Mouse (Mus musculus) neural tube, embryonic 15.5 days (tissue): ENCODE results near the gene Rnf212b. TPM values are rescaled to one million over a fixed set of nuclear protein-coding genes. Genes with fewer than 3 reads are reported as not detected.

Experiments
- ATAC-seq: fragments of 200-750 bp; cut with Nextera tagmentation; 2 replicates; pipeline ENCODE4 v1.8.0; 2017; ENCODE audit warnings: mild to moderate bottlenecking, moderate TSS enrichment, moderate library complexity; ENCODE audit not compliant: low FRiP score
- H3K27ac ChIP-seq: fragments of 300-500 bp; sonication (generic); replicated peaks from 2 replicates; pipeline ENCODE4 v1.5.1; 2015; ENCODE audit warnings: mild to moderate bottlenecking, inconsistent platforms
- H3K27me3 ChIP-seq: fragments of 300-500 bp; sonication (generic); replicated peaks from 2 replicates; pipeline ENCODE4 v1.6.1; 2015; ENCODE audit warnings: inconsistent platforms
- H3K36me3 ChIP-seq: fragments of 300-500 bp; sonication (generic); 2 replicates; pipeline ENCODE4 v1.6.1; 2015; ENCODE audit warnings: inconsistent platforms
- H3K4me1 ChIP-seq: fragments of 300-500 bp; sonication (generic); 2 replicates; pipeline ENCODE4 v1.6.1; 2015; ENCODE audit warnings: inconsistent platforms
- H3K4me2 ChIP-seq: fragments of 300-500 bp; sonication (generic); 2 replicates; pipeline ENCODE4 v1.6.1; 2015; ENCODE audit warnings: inconsistent platforms, mild to moderate bottlenecking, moderate library complexity
- H3K4me3 ChIP-seq: fragments of 300-500 bp; sonication (generic); replicated peaks from 2 replicates; pipeline ENCODE4 v1.5.1; 2015; ENCODE audit warnings: mild to moderate bottlenecking, inconsistent platforms
- H3K9ac ChIP-seq: fragments of 300-500 bp; sonication (generic); replicated peaks from 2 replicates; pipeline ENCODE4 v1.6.1; 2015; ENCODE audit warnings: mild to moderate bottlenecking, inconsistent platforms
- H3K9me3 ChIP-seq: fragments of 300-500 bp; sonication (generic); replicated peaks from 2 replicates; pipeline ENCODE4 v1.6.1; 2016; ENCODE audit warnings: inconsistent platforms
- WGBS: fragments of 180-500 bp; shearing (Covaris S2); methylation state at CpG from one replicate; pipeline ENCODE4 v1.1.7; 2015; ENCODE audit warnings: mixed read lengths; 5-methylcytosine and 5-hydroxymethylcytosine counted together
- polyA plus RNA-seq: library from polyadenylated mRNA; unstranded; fragments of >200 nt; fragmentation: Nextera tagmentation; extraction: Ambion mirVana; gene quantifications from 2 replicates; pipeline ENCODE4 v1.2.1, GENCODE M21; 2015

Gene Rnf212b
- polyA plus RNA-seq, 1 experiment from 2014 or later, result 0.19 TPM

DNA sequence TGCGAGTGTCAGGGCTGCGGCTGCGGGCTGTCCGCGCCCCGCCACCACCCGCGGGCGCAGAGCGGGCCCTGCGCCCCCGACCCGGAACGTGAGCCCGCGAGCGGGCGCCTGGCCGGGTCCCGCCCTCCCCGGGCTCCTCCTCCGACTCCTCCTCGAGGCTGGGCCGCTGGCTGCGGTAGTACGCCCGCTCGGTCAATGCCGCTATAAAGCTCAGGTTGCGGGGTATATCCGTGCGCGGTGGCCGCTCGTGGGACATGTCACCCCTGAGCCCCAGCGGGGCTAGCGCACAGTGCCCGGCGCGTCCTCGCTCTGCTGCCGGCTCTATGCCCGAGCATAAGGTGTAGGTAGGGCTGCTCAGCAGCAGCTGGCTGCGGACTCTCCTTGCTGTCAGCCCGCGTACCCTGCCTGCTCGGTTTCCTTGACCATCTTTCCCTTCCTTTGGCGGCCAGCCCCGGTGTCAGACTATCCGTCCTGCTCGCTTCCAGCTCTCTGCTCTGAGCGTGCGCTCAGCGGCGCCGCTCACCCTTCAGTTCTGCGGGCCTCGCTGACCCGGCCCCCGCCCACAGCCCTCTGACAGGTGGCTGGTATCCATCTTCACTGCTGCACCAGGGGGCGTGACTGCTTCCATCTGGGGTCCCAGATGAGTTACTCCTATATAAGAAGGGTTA is 63.2 kb downstream of the Rnf212b start, which contains the start of gene Ppp1r3e:
Gene Ppp1r3e (minus strand): TSS at position 503 of the 668 bp plus-strand sequence.
- WGBS, result under 1% methylated on average over 58 of the region's 61 CpGs
- ATAC-seq, result peak; percentile 83
- no peaks in the 10 kb centered on the region; the same call in 1 of the 2 replicates for H3K27me3 ChIP-seq
- peak within 1 kb of the TSS; percentile 96 for H3K4me2 ChIP-seq
- no peaks in the 10 kb centered on the region for H3K36me3 ChIP-seq
- H3K9ac ChIP-seq, result peak within 1 kb of the TSS; percentile 84
- H3K4me3 ChIP-seq, result peak within 1 kb of the TSS; percentile 71
- H3K9me3 ChIP-seq, result no peaks in the 10 kb centered on the region
- peaks cover 16% of the 10 kb centered on the region for H3K4me1 ChIP-seq
- peak within 1 kb of the TSS; percentile 95 for H3K27ac ChIP-seq

DNA sequence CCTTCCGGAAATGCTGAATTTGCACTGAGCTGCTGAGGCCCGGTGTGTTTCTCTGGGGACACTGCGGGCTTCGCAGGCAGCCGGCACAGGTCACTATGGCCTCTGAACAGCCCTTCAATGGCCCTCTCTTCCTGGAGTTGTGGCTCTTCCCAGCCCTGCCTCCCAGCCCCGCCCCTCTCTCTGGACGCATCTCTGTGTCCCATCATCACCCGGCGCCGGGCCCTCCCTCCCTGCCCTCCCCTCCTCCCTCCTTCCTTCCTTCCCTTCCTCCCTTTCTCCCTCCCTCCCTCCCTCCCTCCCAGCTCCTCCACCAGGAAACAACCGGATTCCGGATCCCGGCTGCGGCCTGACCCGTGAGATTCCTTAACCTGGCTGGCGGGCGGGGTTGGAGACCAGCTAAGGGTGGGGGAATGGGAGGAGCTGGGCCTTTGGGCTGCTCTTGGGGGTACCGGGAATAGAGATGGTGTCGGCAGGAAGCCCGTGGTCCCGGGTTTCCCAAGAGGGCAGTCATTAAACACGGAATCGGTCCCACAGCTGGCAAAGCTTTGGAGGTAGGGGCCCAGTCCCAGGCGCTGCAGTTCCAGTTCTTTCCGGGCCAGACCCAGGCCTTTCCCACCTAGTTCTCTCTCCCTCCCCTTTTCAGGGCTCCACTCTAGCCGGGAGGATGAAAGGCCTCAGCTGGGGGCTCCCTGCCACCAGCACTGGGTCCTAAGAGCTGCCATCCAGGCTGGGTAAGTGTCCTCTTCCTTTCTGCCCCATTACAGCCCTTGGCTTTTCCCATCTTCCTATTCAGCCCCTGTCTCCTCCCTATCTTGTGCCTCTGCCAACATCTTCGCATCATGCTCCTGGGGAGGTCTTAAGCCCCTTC is 69.4 kb downstream of the Rnf212b start, which contains the start of the genes Bcl2l2 and Gm20521:
Gene Bcl2l2 (plus strand): TSS at position 224 of the 868 bp plus-strand sequence.
Gene Gm20521 (plus strand): TSS at position 288 of the 868 bp plus-strand sequence.
- Histone ChIP-seq H3K27ac (peak within 1 kb of the TSS; percentile 93), H3K9ac (peak within 1 kb of the TSS; percentile 85), H3K4me1 (peaks cover 31% of the 10 kb centered on the region), H3K9me3 (no peaks in the 10 kb centered on the region), H3K36me3 (peaks cover 12% of the 10 kb centered on the region; the same call in 1 of the 2 replicates), H3K4me2 (peak within 1 kb of the TSS; percentile 68), H3K27me3 (no peaks in the 10 kb centered on the region; the same call in 1 of the 2 replicates), H3K4me3 (peak within 1 kb of the TSS; percentile 73)
- WGBS, result 1% methylated on average over 27 of the region's 27 CpGs
- ATAC-seq, result peak; percentile 90

DNA sequence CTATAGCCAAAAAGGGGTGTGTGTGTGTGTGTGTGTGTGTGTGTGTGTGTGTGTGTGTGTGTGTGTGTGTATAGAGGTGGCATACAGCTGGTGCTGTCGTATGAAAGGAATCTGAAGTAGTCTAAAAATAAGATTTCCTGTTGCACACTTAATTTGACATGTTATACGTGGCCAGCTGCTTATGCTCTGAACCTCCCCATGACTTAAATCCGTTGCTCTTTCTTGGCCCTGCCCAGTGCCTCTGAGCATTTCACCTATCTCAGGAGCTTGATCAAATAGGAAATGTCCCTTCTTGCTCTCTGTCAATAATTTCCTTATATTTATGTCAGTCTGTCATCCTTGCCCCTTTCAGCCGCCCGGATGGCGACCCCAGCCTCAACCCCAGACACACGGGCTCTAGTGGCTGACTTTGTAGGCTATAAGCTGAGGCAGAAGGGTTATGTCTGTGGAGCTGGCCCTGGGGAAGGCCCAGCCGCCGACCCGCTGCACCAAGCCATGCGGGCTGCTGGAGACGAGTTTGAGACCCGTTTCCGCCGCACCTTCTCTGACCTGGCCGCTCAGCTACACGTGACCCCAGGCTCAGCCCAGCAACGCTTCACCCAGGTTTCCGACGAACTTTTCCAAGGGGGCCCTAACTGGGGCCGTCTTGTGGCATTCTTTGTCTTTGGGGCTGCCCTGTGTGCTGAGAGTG is 70.2 kb downstream of the Rnf212b start:
- peak overlapping the region; percentile 68 for H3K4me2 ChIP-seq
- peak overlapping the region; percentile 85 for H3K9ac ChIP-seq
- H3K36me3 ChIP-seq, result peaks cover 12% of the 10 kb centered on the region; the same call in 1 of the 2 replicates
- WGBS, result 35% methylated on average over 21 of the region's 21 CpGs
- ATAC-seq, result no peak
- H3K27ac ChIP-seq, result peak overlapping the region; percentile 93
- peaks cover 31% of the 10 kb centered on the region for H3K4me1 ChIP-seq
- H3K4me3 ChIP-seq, result peak overlapping the region; percentile 73
- no peaks in the 10 kb centered on the region for H3K9me3 ChIP-seq
- H3K27me3 ChIP-seq, result no peaks in the 10 kb centered on the region

DNA sequence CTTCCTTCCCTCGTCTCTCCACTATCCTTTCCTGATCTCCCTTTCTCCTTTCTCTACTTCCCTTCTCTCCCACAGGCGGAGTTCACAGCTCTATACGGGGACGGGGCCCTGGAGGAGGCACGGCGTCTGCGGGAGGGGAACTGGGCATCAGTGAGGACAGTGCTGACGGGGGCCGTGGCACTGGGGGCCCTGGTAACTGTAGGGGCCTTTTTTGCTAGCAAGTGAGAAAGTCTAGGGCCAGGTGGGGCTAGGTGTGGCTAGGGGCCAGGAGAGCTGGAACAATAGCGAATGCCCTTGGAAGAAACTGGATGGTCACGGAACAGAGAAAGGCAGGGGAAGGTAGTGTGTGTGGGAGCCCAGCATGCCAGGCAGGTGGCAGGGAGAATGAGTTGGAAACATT is 71.4 kb downstream of the Rnf212b start:
- Histone ChIP-seq H3K27me3 (no peaks in the 10 kb centered on the region), H3K27ac (no peak overlapping the region), H3K4me3 (0 out of 2 replicates have a peak overlapping the region, but pooled peaks have one; percentile 1), H3K9ac (no peak overlapping the region), H3K36me3 (peaks cover 12% of the 10 kb centered on the region; the same call in 1 of the 2 replicates), H3K4me1 (peaks cover 31% of the 10 kb centered on the region), H3K9me3 (no peaks in the 10 kb centered on the region), H3K4me2 (peak overlapping the region; percentile 68)
- ATAC-seq, result no peak
- WGBS, result 92% methylated on average over 11 of the region's 11 CpGs

DNA sequence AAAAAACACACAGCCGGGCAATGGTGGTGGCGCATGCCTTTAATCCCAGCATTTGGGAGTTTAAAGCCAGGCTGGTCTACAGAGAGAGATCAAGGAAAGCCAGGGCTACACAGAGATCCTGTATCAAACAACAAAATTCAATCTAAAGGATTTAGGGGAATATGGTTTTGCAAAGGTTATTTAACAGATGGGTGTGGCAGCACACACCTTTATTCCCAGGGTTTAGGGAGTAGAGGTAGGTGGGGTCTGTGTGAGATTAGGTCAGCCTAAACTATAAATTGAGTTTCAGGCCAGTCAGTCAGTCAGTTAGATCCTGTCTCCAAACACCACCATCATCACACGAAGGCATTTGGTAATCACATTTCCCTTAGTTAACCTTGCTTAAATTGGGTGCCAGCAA is 78.3 kb downstream of the Rnf212b start, which contains the start of gene Pabpn1:
Gene Pabpn1 (plus strand): TSS at position 301 of the 400 bp plus-strand sequence.
- 94% methylated on average over 3 of the region's 3 CpGs for WGBS
- no peaks in the 10 kb centered on the region for H3K9me3 ChIP-seq
- H3K27ac ChIP-seq, result peak within 1 kb of the TSS; percentile 91
- H3K9ac ChIP-seq, result peak within 1 kb of the TSS; percentile 51
- H3K27me3 ChIP-seq, result no peaks in the 10 kb centered on the region
- peaks cover 22% of the 10 kb centered on the region for H3K4me1 ChIP-seq
- peaks cover 14% of the 10 kb centered on the region for H3K36me3 ChIP-seq
- H3K4me3 ChIP-seq, result peak within 1 kb of the TSS; percentile 87
- peak within 1 kb of the TSS; percentile 56 for H3K4me2 ChIP-seq
- no peak for ATAC-seq

DNA sequence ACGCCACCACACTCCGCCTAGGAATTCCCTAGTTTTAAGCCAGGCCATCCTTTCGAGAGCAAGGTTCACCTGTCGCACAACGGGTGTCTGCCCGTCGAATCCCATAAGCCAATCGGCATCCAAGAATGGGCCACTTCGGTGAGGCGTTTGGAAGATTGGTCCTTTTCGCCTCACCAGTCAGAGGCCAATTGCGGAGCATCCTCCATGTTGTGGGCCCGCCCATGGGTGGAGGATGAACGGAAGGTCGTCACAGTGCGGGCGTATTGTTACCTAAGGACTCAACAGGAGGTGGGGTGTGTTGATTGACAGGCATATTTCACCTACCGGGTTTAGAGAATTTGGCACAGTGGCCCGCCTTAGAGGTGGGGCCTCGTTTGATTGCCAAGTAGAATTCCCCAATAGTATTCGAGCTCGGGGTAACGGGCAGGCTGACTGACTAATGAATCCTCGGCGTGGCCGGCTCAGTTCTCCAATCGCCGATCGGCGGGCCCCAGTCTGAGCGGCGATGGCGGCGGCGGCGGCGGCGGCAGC is 79.8 kb downstream of the Rnf212b start:
- under 1% methylated on average over 38 of the region's 38 CpGs for WGBS
- Histone ChIP-seq H3K4me1 (peaks cover 24% of the 10 kb centered on the region), H3K9me3 (no peaks in the 10 kb centered on the region), H3K9ac (peak overlapping the region; percentile 99), H3K27ac (peak overlapping the region; percentile 97), H3K36me3 (peaks cover 28% of the 10 kb centered on the region), H3K27me3 (no peaks in the 10 kb centered on the region), H3K4me3 (peak overlapping the region; percentile 87), H3K4me2 (peak overlapping the region; percentile 56)
- ATAC-seq, result peak; percentile 97

DNA sequence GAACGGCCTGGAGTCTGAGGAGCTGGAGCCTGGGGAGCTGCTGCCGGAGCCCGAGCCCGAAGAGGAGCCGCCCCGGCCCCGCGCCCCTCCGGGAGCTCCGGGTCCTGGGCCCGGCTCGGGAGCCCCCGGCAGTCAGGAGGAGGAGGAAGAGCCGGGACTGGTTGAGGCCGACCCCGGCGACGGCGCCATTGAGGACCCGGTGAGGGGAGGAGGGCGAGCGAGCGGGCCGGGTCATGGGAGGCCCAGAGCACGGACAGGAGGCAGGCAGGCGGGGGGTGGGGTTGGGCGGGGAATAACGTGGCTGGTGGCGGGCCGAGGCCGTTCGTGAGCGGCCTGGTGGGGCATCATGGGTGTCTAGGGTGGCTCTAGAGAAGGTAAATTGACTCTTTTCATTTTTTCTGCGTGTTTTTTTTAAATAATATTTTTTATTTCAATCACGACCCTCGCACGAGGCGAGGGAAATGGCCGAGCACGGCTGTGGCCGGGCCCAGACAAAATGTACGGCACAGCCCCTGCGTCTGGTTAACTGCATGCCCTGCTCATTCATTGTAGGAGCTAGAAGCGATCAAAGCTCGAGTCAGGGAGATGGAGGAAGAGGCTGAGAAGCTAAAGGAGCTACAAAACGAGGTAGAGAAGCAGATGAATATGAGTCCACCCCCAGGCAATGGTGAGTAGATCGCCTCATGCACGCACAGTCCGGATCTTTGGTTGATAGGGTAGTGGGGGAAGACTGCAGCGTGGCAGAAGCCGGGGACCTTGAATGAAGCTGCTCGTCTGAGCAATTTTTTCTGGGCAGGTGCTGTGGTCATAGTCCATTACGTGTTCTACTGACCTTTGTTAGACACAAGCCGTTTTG is 80.6 kb downstream of the Rnf212b start:
- H3K4me1 ChIP-seq, result peaks cover 24% of the 10 kb centered on the region
- ATAC-seq, result peak; percentile 63
- WGBS, result under 1% methylated on average over 51 of the region's 54 CpGs
- peak overlapping the region; percentile 99 for H3K9ac ChIP-seq
- H3K9me3 ChIP-seq, result no peaks in the 10 kb centered on the region
- H3K36me3 ChIP-seq, result peaks cover 31% of the 10 kb centered on the region
- no peaks in the 10 kb centered on the region for H3K27me3 ChIP-seq
- peak overlapping the region; percentile 97 for H3K27ac ChIP-seq
- peak overlapping the region; percentile 87 for H3K4me3 ChIP-seq
- H3K4me2 ChIP-seq, result peak overlapping the region; percentile 68

DNA sequence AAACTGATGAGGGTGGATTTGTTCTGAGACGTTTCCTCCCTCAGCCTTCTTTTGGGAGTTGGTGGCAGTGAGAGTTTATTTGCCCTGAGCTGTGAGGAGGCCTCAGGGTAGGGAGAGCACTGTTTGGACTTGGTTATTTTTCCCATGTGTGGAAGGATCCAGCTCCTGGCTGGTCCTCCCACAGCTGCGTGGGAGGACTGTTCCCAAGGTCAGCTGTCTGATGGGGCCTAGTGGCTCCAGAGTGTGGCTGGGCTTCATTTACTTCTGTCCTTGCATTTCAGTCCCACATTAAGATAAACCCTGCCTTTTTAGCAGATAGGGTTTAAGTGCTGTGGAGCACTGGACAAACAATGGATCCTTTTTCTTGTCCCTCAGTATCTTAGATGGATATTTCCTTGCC is 83.5 kb downstream of the Rnf212b start:
- Histone ChIP-seq H3K27ac (no peak overlapping the region), H3K9ac (0 out of 2 replicates have a peak overlapping the region, but pooled peaks have one; percentile 6), H3K4me1 (peaks cover 28% of the 10 kb centered on the region), H3K36me3 (peaks cover 31% of the 10 kb centered on the region), H3K9me3 (no peaks in the 10 kb centered on the region), H3K4me3 (no peak overlapping the region), H3K27me3 (no peaks in the 10 kb centered on the region), H3K4me2 (no peak overlapping the region)
- WGBS, result 74% methylated on average over 2 of the region's 2 CpGs
- ATAC-seq, result no peak

DNA sequence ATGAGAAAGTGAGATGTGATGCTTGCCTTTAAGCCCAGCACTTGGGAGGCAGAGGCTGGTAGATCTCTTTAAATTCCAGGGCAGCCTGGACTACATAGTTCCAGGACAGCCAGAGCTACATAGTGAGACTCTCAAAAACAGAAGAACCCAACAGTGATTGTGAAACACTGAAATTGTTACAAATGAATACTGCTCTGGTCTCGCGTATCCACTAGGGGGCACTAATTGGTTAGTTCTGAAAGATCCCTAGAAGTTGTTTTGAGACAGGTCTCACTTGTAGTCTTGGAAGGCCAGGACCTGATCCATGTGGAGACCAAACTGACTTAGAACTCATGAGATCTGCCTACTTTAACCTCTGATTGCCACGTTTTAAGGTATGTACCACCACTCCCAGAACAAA is 86.4 kb downstream of the Rnf212b start:
- H3K4me2 ChIP-seq, result no peak overlapping the region
- no peak overlapping the region for H3K4me3 ChIP-seq
- WGBS, result under 1% methylated on average over 3 of the region's 3 CpGs
- H3K4me1 ChIP-seq, result peaks cover 18% of the 10 kb centered on the region
- peaks cover 36% of the 10 kb centered on the region for H3K36me3 ChIP-seq
- H3K27me3 ChIP-seq, result no peaks in the 10 kb centered on the region
- H3K27ac ChIP-seq, result peak overlapping the region; percentile 46; the same call in 1 of the 2 replicates
- no peak overlapping the region for H3K9ac ChIP-seq
- no peaks in the 10 kb centered on the region for H3K9me3 ChIP-seq
- peak; percentile 33; the same call in 1 of the 2 replicates for ATAC-seq

DNA sequence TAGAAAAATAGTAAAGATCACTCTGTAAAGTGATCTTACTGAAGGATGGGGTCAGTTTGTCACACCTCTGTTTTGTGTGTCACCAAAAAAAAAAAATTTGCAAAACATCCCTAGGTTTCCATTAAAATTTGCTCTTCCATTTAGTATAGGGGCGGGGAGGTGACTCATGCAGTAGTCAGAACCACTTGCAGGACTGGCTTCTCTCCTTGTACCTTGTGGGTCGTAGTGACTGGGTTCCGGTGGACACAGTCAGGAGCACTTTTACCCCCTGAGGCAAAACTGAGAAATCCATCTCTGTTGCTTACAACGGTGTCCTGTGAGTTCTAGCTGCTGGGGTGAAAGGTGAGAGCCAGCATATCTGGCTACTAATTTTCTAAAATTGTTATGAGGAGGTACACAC is 89.7 kb downstream of the Rnf212b start:
- ATAC-seq, result no peak
- WGBS, result 93% methylated on average over 4 of the region's 4 CpGs
- Histone ChIP-seq H3K9me3 (no peaks in the 10 kb centered on the region), H3K4me3 (no peak overlapping the region), H3K9ac (no peak overlapping the region), H3K27me3 (no peaks in the 10 kb centered on the region), H3K27ac (no peak overlapping the region), H3K36me3 (peaks cover 35% of the 10 kb centered on the region), H3K4me1 (peaks cover 17% of the 10 kb centered on the region), H3K4me2 (no peak overlapping the region)
